Mouse (Mus musculus) forebrain, embryonic 16.5 days (tissue): ENCODE data around the gene Kctd6. TPM values are rescaled to one million over a fixed set of nuclear protein-coding genes. Genes with fewer than 3 reads are reported as not detected.

Source experiments
- ATAC-seq: fragments of 200-750 bp; cut with Nextera tagmentation; 2 replicates; pipeline ENCODE4 v1.8.0; 2017; ENCODE audit warnings: mild to moderate bottlenecking, moderate library complexity
- H3K27ac ChIP-seq: fragments of 300-500 bp; sonication (generic); 2 replicates; pipeline ENCODE4 v1.5.1; 2014; ENCODE audit warnings: low read length, control low read depth
- H3K27me3 ChIP-seq: fragments of 300-500 bp; sonication (generic); replicated peaks from 2 replicates; pipeline ENCODE4 v1.6.1; 2014; ENCODE audit warnings: low read length; ENCODE audit not compliant: control insufficient read depth, insufficient read depth
- H3K36me3 ChIP-seq: fragments of 300-500 bp; sonication (generic); 2 replicates; pipeline ENCODE4 v1.6.1; 2014; ENCODE audit not compliant: control insufficient read depth, insufficient read depth
- H3K4me1 ChIP-seq: fragments of 300-500 bp; sonication (generic); replicated peaks from 2 replicates; pipeline ENCODE4 v1.6.1; 2014; ENCODE audit warnings: low read length; ENCODE audit not compliant: control insufficient read depth, insufficient read depth
- H3K4me2 ChIP-seq: fragments of 300-500 bp; sonication (generic); 2 replicates; pipeline ENCODE4 v1.6.1; 2014; ENCODE audit warnings: mild to moderate bottlenecking, low read length, control low read depth
- H3K4me3 ChIP-seq: fragments of 300-500 bp; sonication (generic); replicated peaks from 2 replicates; pipeline ENCODE4 v1.5.1; 2014; ENCODE audit warnings: mild to moderate bottlenecking, low read length, control low read depth
- H3K9ac ChIP-seq: fragments of 300-500 bp; sonication (generic); replicated peaks from 2 replicates; pipeline ENCODE4 v1.6.1; 2014; ENCODE audit warnings: low read depth, low read length, control low read depth
- H3K9me3 ChIP-seq: fragments of 300-500 bp; sonication (generic); 2 replicates; pipeline ENCODE4 v1.6.1; 2016; ENCODE audit warnings: low read length; ENCODE audit not compliant: control insufficient read depth
- WGBS: fragments of 180-500 bp; shearing (Covaris S2); extraction: QIAGEN DNeasy Blood & Tissue Kit; methylation state at CpG from one replicate; pipeline ENCODE4 v1.1.7; 2014; 5-methylcytosine and 5-hydroxymethylcytosine counted together
- polyA plus RNA-seq: library from polyadenylated mRNA; unstranded; fragments of >200 nt; fragmentation: Nextera tagmentation; extraction: Ambion mirVana; gene quantifications from 2 replicates; pipeline ENCODE4 v1.2.1, GENCODE M21; 2015

Gene Kctd6
- polyA plus RNA-seq, 1 experiment from 2014 or later: 7.2 TPM

DNA sequence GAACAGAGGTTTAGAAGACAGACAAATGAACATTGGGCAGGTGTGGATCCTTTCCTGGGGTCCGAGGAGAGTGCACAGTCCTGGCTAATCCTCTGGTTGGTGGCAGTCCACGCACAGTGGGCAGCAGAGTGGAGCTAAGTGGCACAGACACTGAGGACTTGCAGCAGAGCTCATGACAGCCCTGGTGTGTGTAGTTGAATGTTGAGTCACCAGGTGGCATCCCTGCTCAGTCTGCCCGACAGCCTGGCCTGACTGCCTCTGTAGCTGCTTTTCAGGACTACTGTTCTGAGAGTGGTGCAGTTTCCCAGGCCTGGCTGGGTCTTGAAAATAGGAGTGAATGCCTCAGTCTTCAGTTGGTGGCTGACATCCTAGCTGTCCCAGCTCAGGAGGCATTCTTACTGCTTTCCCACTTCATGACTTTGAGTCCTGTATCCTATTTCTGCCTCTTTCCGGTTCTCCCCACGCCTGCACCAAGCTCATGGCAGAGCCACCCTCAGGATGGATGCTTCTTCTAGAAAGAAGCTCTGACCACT, 28.5 kb downstream of the Kctd6 start:
- Histone ChIP-seq H3K9me3 (no peaks in the 10 kb centered on the region), H3K36me3 (no peaks in the 10 kb centered on the region), H3K9ac (no peak overlapping the region), H3K4me3 (no peak overlapping the region), H3K27me3 (no peaks in the 10 kb centered on the region), H3K4me1 (no peaks in the 10 kb centered on the region), H3K27ac (no peak overlapping the region), H3K4me2 (no peak overlapping the region)
- peak; percentile 71 for ATAC-seq
- WGBS: 54% methylated on average over 5 of the region's 5 CpGs

DNA sequence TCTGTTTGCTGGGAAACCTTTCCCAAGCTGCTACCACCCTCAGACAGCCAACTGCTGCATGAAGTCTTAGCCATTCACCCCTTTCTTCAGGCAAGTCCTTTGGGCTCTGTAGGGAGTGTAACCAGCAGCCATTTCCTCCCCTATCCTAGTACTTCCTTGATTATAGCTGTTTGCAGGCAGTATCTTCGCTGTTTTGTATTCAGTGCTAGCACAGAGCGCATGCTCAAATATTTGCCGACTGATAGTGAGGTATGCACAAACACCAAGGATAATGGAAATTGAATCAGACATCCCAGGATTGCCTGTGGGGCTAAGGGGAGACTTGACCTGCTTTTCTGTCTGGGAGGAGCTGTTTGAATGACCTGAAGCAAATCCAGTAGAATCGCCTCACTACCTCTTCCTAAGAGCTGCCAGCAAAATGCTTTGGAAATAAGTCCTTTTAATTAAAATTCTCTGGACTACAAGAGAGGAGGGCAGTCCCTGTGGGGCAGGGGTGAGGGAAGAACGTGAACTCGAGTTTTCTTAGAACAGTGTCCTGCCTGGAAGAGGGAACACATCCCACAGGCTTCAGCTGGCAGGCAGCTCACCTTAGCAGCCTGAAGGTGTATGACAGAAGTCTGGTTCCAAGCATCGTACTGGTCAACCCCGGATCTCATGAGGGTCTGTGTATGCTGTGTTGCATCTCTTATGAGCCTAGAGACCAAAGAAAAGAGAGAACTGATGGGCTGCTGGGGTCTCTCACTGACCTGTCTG, 29.4 kb downstream of the Kctd6 start:
- WGBS: 65% methylated on average over 8 of the region's 8 CpGs
- Histone ChIP-seq H3K4me3 (no peak overlapping the region), H3K4me1 (no peaks in the 10 kb centered on the region), H3K36me3 (no peaks in the 10 kb centered on the region), H3K27me3 (no peaks in the 10 kb centered on the region), H3K4me2 (no peak overlapping the region), H3K27ac (no peak overlapping the region), H3K9ac (no peak overlapping the region), H3K9me3 (no peaks in the 10 kb centered on the region)
- no peak for ATAC-seq

DNA sequence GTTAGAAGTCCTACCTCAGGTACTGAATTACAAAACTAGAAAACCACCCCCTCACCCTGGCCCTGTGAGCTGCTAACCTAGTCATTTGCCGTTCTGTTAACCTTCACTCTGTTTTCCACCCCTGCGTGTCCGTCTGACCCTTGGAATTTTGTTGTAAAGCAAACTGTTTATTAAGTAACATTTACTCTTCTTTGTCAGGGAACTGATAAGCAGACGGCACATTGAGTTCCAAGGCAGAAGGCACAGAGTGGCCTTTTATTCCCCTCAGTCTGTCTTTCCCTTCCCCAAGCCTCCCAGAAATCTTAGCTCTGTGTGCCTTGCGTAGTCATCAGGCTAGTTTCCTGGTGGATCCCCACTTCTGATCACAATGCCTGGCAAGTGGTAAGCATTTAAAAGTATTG, 30.3 kb downstream of the Kctd6 start:
- Histone ChIP-seq H3K4me3 (no peak overlapping the region), H3K9ac (no peak overlapping the region), H3K4me1 (no peaks in the 10 kb centered on the region), H3K27me3 (no peaks in the 10 kb centered on the region), H3K36me3 (no peaks in the 10 kb centered on the region), H3K4me2 (no peak overlapping the region), H3K9me3 (no peaks in the 10 kb centered on the region), H3K27ac (no peak overlapping the region)
- WGBS: 79% methylated on average over 5 of the region's 5 CpGs
- ATAC-seq: no peak

DNA sequence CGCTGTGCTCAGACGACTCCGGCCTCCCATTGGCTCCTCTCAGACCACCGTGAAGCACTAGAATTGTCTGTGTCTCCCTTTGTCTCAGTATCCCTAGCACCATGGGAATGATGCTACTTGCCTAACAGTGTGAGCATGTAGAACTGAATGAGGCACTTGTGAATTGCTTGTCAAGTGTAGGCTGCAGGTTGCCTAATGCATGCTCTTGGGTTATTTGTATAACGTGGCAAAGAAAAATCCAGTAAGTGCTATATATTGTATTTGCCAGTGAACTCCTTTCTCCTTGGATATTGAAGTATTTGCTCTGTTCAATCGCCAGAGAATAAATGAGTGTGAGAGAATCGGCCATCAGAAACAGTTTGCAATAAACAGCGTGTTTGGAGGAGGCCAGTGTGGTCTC, 32.9 kb downstream of the Kctd6 start:
- WGBS: 83% methylated on average over 8 of the region's 8 CpGs
- no peaks in the 10 kb centered on the region for H3K36me3 ChIP-seq
- H3K4me2 ChIP-seq: no peak overlapping the region
- H3K9ac ChIP-seq: no peak overlapping the region
- no peaks in the 10 kb centered on the region for H3K9me3 ChIP-seq
- H3K27me3 ChIP-seq: no peaks in the 10 kb centered on the region
- H3K4me1 ChIP-seq: no peaks in the 10 kb centered on the region
- H3K4me3 ChIP-seq: no peak overlapping the region
- no peak for ATAC-seq
- H3K27ac ChIP-seq: no peak overlapping the region

DNA sequence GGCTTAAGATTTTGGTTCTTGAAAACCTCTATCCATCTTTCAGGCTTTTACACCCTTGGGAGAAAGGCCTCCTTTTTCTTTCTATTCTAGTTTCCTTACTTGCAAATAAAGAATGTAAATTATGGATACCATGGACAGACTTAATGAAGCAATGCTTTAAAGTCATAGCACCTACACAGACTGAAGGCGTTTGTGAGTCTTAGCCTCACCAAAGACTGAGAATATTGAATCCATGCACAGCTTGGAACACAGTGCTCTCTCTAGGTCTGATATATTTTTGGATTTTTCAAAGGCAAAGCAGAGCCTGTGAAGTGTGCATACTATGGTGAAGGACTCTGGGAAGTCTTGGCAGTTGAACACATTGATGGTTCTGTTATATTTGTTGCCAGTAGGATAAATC, 35.3 kb downstream of the Kctd6 start:
- H3K4me1 ChIP-seq: no peaks in the 10 kb centered on the region
- H3K36me3 ChIP-seq: no peaks in the 10 kb centered on the region
- no peak overlapping the region for H3K9ac ChIP-seq
- 83% methylated on average over 1 of the region's 1 CpGs for WGBS
- H3K4me2 ChIP-seq: no peak overlapping the region
- no peaks in the 10 kb centered on the region for H3K27me3 ChIP-seq
- no peak overlapping the region for H3K4me3 ChIP-seq
- no peaks in the 10 kb centered on the region for H3K9me3 ChIP-seq
- no peak for ATAC-seq
- H3K27ac ChIP-seq: no peak overlapping the region

DNA sequence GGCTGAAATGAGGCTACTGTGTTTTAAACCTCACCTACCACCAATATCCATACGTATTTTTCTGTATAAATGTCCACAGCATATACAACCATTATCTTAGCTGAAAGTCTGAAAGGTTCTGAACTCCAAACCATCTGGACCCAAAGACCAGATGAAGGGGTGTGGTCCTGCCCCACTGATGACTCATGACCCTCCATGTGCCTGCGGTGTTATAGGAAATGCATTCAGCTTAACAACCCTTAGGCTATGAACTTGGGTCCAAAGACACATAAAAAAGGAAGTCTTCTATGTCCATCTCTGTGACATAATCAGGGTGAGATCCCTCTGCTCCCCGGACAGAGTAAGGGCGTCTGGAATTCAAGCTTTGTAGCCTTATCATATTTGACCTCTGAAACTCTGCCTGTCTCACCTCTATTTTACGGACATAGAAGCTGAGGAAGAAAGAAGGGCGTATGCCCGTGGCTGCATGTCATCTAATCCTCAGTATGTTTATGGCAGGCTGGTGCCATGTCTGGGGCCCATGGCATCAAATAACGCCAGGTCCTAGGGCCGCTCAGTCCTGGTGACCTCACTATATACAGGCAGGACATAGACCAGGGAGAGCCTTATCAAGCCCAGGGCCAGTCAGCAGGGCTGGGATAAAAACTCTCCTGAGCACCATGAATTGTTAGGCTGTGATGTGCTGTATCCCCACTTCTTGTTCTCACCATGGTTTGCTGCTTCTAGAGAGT, 36.4 kb downstream of the Kctd6 start:
- no peak overlapping the region for H3K27ac ChIP-seq
- 94% methylated on average over 9 of the region's 9 CpGs for WGBS
- H3K36me3 ChIP-seq: no peaks in the 10 kb centered on the region
- H3K4me1 ChIP-seq: no peaks in the 10 kb centered on the region
- ATAC-seq: no peak
- no peaks in the 10 kb centered on the region for H3K9me3 ChIP-seq
- H3K9ac ChIP-seq: no peak overlapping the region
- H3K4me2 ChIP-seq: no peak overlapping the region
- H3K27me3 ChIP-seq: no peaks in the 10 kb centered on the region
- H3K4me3 ChIP-seq: no peak overlapping the region

DNA sequence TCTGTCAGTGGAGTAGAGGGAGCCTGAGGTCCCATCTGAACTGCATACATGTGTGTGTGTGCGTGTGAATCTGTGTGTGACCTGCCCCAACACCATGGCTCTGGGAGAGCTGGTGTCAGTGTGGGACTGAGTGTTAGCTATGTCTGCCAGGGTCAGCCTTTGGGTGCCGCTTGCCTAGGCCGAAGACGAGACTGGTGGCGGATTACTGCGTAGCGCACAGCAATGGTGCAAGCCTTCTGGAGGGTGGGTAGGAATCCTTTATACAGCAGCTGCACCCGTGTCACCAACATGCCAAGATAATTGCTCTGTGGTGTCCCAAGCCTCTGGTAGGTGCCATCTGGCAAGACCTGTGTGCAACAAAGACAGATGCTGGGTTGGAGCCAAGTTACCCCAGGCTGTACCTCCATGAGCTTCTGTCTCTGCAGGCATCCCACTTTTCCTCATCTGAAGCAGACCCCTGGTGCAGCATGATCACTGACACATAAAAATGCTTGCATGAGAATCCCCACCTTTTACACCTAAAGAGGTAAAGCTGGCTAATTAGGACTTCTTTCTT, 37.5 kb downstream of the Kctd6 start:
- Histone ChIP-seq H3K27me3 (no peaks in the 10 kb centered on the region), H3K4me1 (no peaks in the 10 kb centered on the region), H3K27ac (no peak overlapping the region), H3K36me3 (no peaks in the 10 kb centered on the region), H3K9ac (no peak overlapping the region), H3K4me3 (no peak overlapping the region), H3K4me2 (no peak overlapping the region), H3K9me3 (no peaks in the 10 kb centered on the region)
- 87% methylated on average over 8 of the region's 8 CpGs for WGBS
- ATAC-seq: no peak

DNA sequence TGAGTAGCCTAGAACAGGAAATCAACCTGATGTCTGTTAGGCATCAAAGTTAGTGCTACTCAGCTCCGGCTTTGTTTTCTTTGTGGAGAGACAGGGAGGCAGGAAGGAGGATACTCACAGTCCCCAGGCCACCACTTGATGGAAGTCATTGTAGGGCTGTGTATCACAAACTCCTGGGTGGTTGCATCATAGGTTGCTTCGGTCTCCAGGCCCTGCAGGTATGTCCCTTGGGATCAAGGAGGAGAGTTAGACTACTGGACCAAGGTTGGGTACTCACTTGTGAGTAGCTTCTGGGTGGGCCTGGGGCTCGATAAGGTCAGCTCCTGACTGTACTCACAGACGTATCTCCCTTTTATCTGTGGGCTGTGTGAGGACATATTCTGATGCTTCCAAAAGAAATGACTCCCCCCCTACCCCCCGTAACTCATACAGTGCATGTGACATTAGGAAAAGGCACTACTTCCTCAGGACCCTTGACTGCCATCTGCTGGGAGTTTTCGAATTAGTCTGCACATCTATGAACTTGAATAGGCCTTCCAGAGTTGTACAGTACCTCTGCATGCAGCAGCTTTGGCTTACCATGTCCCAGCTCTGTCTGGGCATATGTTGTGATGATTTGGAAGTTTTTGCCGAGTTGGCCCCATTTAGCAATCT, 41.3 kb downstream of the Kctd6 start:
- H3K27me3 ChIP-seq: no peaks in the 10 kb centered on the region
- H3K9ac ChIP-seq: no peak overlapping the region
- H3K27ac ChIP-seq: no peak overlapping the region
- H3K4me3 ChIP-seq: no peak overlapping the region
- peak; percentile 77 for ATAC-seq
- 75% methylated on average over 7 of the region's 7 CpGs for WGBS
- H3K36me3 ChIP-seq: no peaks in the 10 kb centered on the region
- H3K4me1 ChIP-seq: no peaks in the 10 kb centered on the region
- H3K9me3 ChIP-seq: no peaks in the 10 kb centered on the region
- H3K4me2 ChIP-seq: no peak overlapping the region

DNA sequence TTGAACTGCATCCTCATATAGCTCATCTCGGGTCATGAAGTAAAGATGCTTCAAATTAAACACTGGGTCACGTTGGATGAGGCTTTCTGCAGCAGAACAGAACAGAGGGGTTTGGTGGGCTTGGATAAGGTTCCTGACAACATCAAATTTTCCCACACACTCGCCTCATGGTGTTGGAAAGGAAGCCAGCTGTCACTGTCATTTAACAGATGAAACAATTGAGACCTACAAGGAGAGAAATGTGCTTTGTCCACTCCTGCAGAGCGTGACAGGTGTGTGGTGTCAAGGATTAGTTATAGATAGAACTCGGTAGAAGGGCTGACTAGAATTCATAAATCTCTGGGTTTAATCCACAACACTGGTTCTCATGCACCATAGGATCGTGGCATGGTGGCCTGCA, 42.1 kb downstream of the Kctd6 start:
- Histone ChIP-seq H3K9ac (no peak overlapping the region), H3K27ac (no peak overlapping the region), H3K4me1 (no peaks in the 10 kb centered on the region), H3K4me2 (no peak overlapping the region), H3K4me3 (no peak overlapping the region), H3K36me3 (no peaks in the 10 kb centered on the region), H3K9me3 (no peaks in the 10 kb centered on the region), H3K27me3 (no peaks in the 10 kb centered on the region)
- ATAC-seq: no peak
- WGBS: 79% methylated on average over 6 of the region's 6 CpGs
